Mouse (Mus musculus): Measurements from ENCODE around the gene Lrrn1.
A peak's percentile ranks its signal among the peaks of the same experiment; 100 is the strongest.

Lrrn1 gene

DNA sequence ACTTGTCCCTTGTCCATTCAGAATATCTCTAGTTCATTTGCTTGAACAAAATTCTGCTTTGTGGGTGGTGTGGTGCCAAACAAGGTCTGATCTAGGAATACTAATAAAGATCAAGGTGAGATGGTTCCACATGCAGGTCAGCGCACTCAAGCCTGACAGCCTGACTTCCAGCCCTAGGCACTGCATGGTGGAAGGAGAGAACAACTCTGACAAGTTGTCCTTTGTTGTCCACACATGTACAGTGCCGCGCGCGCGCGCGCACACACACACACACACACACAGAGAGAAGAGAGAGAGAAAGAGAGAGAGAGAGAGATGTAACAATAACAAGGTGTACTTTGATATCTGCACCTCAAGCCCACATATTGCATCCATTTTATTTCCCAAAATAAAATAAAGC, 47.7 kb downstream of the Lrrn1 start:
- no peak for ATAC-seq (ENCODE audit: insufficient number of reproducible peaks, low FRiP score, low TSS enrichment)

DNA sequence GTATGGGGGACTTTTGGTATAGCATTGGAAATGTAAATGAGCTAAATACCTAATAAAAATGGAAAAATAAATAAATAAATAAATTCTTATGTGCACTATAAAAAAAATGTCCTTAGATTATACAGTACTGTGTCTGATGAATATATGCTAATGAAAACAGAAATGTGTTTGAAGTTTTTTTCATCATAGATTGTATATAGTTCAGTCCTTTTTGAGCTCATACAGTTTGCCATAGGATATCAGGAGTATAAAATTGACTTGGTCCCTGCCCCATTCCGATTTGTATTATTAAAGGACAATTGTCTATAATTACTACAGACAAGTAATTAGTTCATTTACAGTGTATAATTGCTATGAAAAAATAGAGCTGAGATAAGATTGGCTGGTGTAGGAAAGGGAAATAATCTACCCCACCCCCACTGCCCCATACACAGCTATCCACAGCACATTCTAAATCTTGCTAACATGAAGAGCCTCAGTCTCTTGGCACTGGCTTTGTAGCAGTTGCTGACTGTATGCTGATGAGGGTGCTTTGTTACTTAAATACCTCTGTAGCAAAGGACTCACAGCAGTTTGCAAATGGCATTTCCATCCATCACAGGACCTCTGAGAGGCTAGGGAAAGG, 54.3 kb downstream of the Lrrn1 start:
- no peak for ATAC-seq (ENCODE audit: insufficient number of reproducible peaks, low FRiP score, low TSS enrichment)

DNA sequence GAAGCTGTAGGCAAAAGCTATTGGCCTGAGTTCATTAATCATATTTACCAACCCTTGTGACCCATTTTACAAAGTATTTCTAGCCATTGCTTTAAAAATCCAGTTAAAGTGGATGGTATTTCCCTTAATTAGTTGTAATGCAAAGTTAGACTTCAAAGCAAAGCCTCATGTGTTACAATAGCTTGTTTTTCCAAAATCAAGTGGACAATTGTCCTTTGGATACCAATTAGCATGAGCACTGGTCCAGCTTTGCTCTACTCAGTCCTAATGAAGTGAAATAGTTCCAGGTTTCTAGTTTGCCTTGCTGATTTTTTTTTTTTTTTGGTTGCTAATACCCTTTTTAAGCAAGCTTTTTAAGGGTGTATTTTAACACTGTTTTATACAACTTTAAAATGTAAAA, 75.6 kb downstream of the Lrrn1 start:
- no peak for ATAC-seq (ENCODE audit: insufficient number of reproducible peaks, low FRiP score, low TSS enrichment)

DNA sequence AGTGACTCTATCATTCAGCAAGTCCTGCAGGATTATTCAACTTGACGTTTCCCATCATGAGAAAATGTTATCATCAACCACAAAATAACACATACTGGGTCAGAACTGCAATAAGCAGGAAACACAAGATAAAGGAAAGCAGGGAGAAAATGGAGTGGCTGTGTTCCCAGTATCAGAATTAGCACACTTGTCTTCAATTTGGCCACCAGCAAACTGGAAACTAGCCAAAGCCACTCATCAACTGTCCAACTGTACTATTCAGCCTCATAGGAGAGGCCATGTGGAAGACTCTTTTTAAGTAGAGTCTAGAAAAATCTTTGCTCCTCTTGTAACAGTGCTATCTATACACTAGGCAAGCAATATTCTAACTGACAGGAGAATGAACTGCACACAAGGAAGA, 84.7 kb downstream of the Lrrn1 start:
- ATAC-seq (ENCODE audit: insufficient number of reproducible peaks, low FRiP score, low TSS enrichment): peak; percentile 52
